Mouse (Mus musculus) mouse trophoblast stem cell (cell line): Measurements from ENCODE around the gene Lrp1.

Experiments used
- in situ Hi-C, 2 experiments: fragments of 300-500 bp; cut with MseI, MboI; formaldehyde crosslinking; loops; 2 replicates in 1 of 2; 3 replicates in 1 of 2; pipeline ENCODE4 v1.15.1; 2025

Lrp1 gene

GRCm38 (mm10) chr10:127594405-127594804 is 26.5 kb downstream of the Lrp1 start:
- in situ Hi-C loops: no loop called here

GRCm38 (mm10) chr10:127592850-127593249 is 28.1 kb downstream of the Lrp1 start:
- in situ Hi-C loops: no loop called here

GRCm38 (mm10) chr10:127592423-127592822 is 28.5 kb downstream of the Lrp1 start:
- in situ Hi-C loops: no loop called here

- in situ Hi-C loops: no loop called here
These were observed 29.4 kb downstream of the Lrp1 start for GRCm38 (mm10) chr10:127591514-127591913.

- in situ Hi-C loops: no loop called here
These were observed 30.0 kb downstream of the Lrp1 start for GRCm38 (mm10) chr10:127590831-127591451.

GRCm38 (mm10) chr10:127590256-127590655 is 30.7 kb downstream of the Lrp1 start:
- in situ Hi-C loops: no loop called here

- in situ Hi-C loops: no loop called here
These were observed 33.2 kb downstream of the Lrp1 start for GRCm38 (mm10) chr10:127587776-127588175.

GRCm38 (mm10) chr10:127586209-127586608 is 34.7 kb downstream of the Lrp1 start:
- in situ Hi-C loops: no loop called here

- in situ Hi-C loops: no loop called here
These were observed 35.4 kb downstream of the Lrp1 start for GRCm38 (mm10) chr10:127585598-127585997.

- in situ Hi-C loops: no loop called here
These were observed 37.3 kb downstream of the Lrp1 start for GRCm38 (mm10) chr10:127583649-127584048.

- in situ Hi-C loops: no loop called here
These were observed 39.7 kb downstream of the Lrp1 start for GRCm38 (mm10) chr10:127581291-127581690.

- in situ Hi-C loops: loop anchor here in 1 of 2 experiments (10.0 kb wide), 1 partner anchor 47 kb away; the partner anchor contains the start of gene Lrp1
These were observed 43.0 kb downstream of the Lrp1 start for GRCm38 (mm10) chr10:127577982-127578381.

- in situ Hi-C loops: loop anchor here in 1 of 2 experiments (10.0 kb wide), 1 partner anchor 48 kb away; the partner anchor contains the start of gene Lrp1
These were observed 43.8 kb downstream of the Lrp1 start for GRCm38 (mm10) chr10:127577156-127577555.

- in situ Hi-C loops: loop anchor here in 1 of 2 experiments (10.0 kb wide), 1 partner anchor 48 kb away; the partner anchor contains the start of gene Lrp1
These were observed 44.5 kb downstream of the Lrp1 start for GRCm38 (mm10) chr10:127576381-127576961.

GRCm38 (mm10) chr10:127575741-127576140 is 45.2 kb downstream of the Lrp1 start:
- in situ Hi-C loops: loop anchor here in 1 of 2 experiments (10.0 kb wide), 1 partner anchor 49 kb away; the partner anchor contains the start of gene Lrp1

GRCm38 (mm10) chr10:127572281-127572680 is 48.7 kb downstream of the Lrp1 start:
- in situ Hi-C loops: loop anchor here in 1 of 2 experiments (10.0 kb wide), 1 partner anchor 53 kb away; the partner anchor contains the start of gene Lrp1

- in situ Hi-C loops: loop anchor here in 1 of 2 experiments (10.0 kb wide), 1 partner anchor 54 kb away; the partner anchor contains the start of gene Lrp1
These were observed 49.9 kb downstream of the Lrp1 start for GRCm38 (mm10) chr10:127570937-127571641.

- in situ Hi-C loops: loop anchor here in 1 of 2 experiments (10.0 kb wide), 1 partner anchor 54 kb away; the partner anchor contains the start of gene Lrp1
These were observed 50.6 kb downstream of the Lrp1 start for GRCm38 (mm10) chr10:127570384-127570783.

- in situ Hi-C loops: no loop called here
These were observed 51.5 kb downstream of the Lrp1 start for GRCm38 (mm10) chr10:127569450-127569849.

GRCm38 (mm10) chr10:127566553-127567326 is 54.2 kb downstream of the Lrp1 start:
- in situ Hi-C loops: no loop called here

- in situ Hi-C loops: no loop called here
These were observed 56.6 kb downstream of the Lrp1 start for GRCm38 (mm10) chr10:127564301-127564700.
